Mouse (Mus musculus) C2C12 (cell line): Measurements from ENCODE around the gene Cbs. TPM values are rescaled to one million over a fixed set of nuclear protein-coding genes. Genes with fewer than 3 reads are reported as not detected.

Experiments
- H3K27me3 ChIP-seq: one replicate; pipeline ENCODE4 v1.6.1; 2011; ENCODE audit not compliant: control insufficient read depth, insufficient read depth, insufficient read length
- H3K36me3 ChIP-seq: one replicate; pipeline ENCODE4 v1.6.1; 2011; ENCODE audit not compliant: control insufficient read depth, insufficient read depth
- H3K4me3 ChIP-seq: one replicate; pipeline ENCODE4 v1.5.1; 2011; ENCODE audit warnings: mild to moderate bottlenecking, control low read depth; ENCODE audit not compliant: poor library complexity, insufficient read depth, severe bottlenecking
- H3K79me2 ChIP-seq: one replicate; pipeline ENCODE4 v1.6.1; 2011; ENCODE audit not compliant: control insufficient read depth, insufficient read depth
- H3K79me3 ChIP-seq: one replicate; pipeline ENCODE4 v1.6.1; 2011; ENCODE audit warnings: low read depth, control low read depth
- H3ac ChIP-seq: one replicate; pipeline ENCODE3; 2011; ENCODE audit warnings: low read depth; ENCODE audit not compliant: control insufficient read depth, insufficient read length
- CEBPB ChIP-seq: IDR thresholded peaks from one replicate; pipeline ENCODE4 v1.6.1; 2011; ENCODE audit warnings: low read depth, mild to moderate bottlenecking, control low read depth, moderate library complexity
- CTCF ChIP-seq: IDR thresholded peaks from one replicate; pipeline ENCODE4 v1.5.1; 2011; ENCODE audit not compliant: control insufficient read depth, insufficient read depth, insufficient read length
- FOSL1 ChIP-seq: IDR thresholded peaks from one replicate; pipeline ENCODE4 v1.8.0; 2011; ENCODE audit warnings: mild to moderate bottlenecking, low read length; ENCODE audit not compliant: poor library complexity, insufficient read depth, severe bottlenecking
- MAX ChIP-seq: IDR thresholded peaks from one replicate; pipeline ENCODE4 v1.6.1; 2011; ENCODE audit warnings: mild to moderate bottlenecking, control low read depth
- MYOD1 ChIP-seq: IDR thresholded peaks from one replicate; pipeline ENCODE4 v1.6.1; 2011; ENCODE audit warnings: low read depth; ENCODE audit not compliant: control insufficient read depth, insufficient read length
- MYOG ChIP-seq: IDR thresholded peaks from one replicate; pipeline ENCODE4 v1.6.1; 2011; ENCODE audit not compliant: control insufficient read depth, insufficient read length; ENCODE audit errors: extremely low read depth
- USF1 ChIP-seq: IDR thresholded peaks from one replicate; pipeline ENCODE4 v1.6.1; 2011; ENCODE audit warnings: low read depth, mild to moderate bottlenecking, control low read depth, moderate library complexity
- polyA plus RNA-seq: library from polyadenylated mRNA; unstranded; fragments of >200 nt; fragmentation: generic; extraction: Trizol; gene quantifications from one replicate; pipeline ENCODE4 v1.2.1, GENCODE M21; 2012; ENCODE audit warnings: missing spikeins

Gene Cbs
- polyA plus RNA-seq, 1 experiment = 0.25 TPM

DNA sequence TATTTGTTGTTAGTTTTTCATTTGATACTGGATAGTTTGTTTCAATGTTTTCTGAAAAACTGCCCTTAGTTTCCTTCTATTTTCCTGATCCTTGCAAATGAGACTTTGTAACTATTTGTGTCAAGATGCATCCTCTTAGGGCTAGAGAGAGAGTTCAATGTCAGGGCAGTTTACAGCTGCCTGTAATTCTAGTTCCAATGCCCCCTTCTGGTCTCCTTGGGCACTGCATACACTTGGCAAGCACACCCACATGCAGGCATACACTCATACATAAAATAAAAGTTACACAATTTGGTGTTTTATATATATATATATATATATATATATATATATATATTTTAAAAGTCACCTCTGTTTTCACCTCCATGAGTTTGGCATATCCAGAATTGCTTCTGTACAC is 25.8 kb upstream of the Cbs start:
- TF ChIP-seq MYOG (no peak), MYOD1 (no peak), USF1 (no peak)
- Histone ChIP-seq H3K4me3 (no peak overlapping the region), H3ac (no peak overlapping the region), H3K36me3 (no peaks in the 10 kb centered on the region), H3K79me3 (peaks cover 4% of the 10 kb centered on the region), H3K27me3 (no peaks in the 10 kb centered on the region), H3K79me2 (peaks cover 7% of the 10 kb centered on the region)

DNA sequence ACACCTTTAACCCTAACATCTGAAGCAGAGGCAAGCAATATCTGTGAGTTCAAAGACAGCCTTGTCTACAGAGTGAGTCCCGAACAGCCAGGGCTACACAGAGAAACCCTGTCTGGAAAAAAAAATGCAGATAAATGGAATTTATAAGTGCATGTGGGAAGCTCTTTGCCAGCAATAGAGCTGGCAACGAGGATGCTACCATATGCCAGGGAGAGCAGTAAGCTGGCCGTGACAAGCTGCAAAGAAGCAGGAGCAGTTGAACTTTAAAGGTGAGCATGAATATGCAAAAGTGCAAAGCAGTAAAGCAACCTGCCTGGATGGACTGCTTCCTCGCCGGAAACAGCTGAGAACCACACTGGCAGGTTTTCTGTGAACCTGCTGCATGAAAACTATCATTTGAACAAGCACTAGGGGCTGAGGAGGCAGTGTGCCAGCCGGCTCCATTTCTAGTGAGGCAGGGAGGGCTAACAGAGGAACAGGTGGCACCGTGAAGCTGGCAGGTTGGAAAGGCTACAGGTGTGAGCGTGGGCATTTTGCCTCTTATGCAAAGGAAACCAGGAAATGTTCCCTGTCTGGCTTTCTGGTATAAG is 23.7 kb upstream of the Cbs start:
- TF ChIP-seq MYOG (no peak), CTCF (no peak), MAX (no peak)
- peaks cover 25% of the 10 kb centered on the region for H3K79me3 ChIP-seq

DNA sequence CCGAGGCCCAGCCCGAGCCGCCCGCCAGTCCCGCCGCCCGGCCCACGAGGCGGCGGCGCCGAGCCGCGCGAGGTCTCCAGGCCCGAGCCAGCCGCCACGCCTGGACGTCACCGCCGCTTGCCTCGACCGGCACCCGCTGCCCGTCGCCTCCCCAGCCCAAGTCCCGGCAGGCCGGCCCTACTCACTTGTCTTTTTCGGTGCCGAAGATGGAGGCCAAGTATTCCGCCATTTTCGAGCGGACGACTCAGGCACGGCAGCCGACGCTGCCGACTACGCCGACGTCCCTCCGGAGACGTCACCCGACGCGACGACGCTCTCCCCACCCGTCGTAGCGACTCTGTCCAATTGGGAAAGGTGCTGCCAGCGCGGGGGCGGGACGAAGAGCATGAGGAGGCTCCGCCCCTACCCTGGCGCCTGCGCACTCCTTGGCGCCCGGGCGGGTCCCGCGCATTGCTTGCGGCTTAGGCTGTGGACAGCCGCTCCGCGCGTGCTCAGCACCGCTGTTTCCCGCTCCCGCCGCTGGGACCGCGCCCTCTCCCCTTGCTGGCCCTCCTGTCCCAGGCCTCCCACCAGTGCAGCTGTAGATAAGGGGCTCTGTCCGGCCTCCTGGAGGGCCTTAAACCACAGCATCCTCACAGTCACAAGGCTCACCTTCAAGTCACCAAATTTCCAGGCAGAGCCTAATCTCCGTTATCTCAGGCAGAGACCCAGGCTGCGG is 21.6 kb upstream of the Cbs start, which contains the start of gene U2af1:
Gene U2af1 (minus strand): TSS at position 425 of the 718 bp plus-strand sequence.
- peak within 1 kb of the TSS; percentile 95 for H3K4me3 ChIP-seq
- H3K36me3 ChIP-seq = peaks cover 36% of the 10 kb centered on the region
- no peaks in the 10 kb centered on the region for H3K27me3 ChIP-seq
- peak within 1 kb of the TSS; percentile 100 for H3ac ChIP-seq
- peaks cover 50% of the 10 kb centered on the region for H3K79me2 ChIP-seq
- H3K79me3 ChIP-seq = peaks cover 46% of the 10 kb centered on the region
- TF ChIP-seq CTCF (no peak), MAX (peak; percentile 39)

More for the DNA sequence above, 23.7 kb upstream of the Cbs start:
- Histone ChIP-seq H3K36me3 (peaks cover 16% of the 10 kb centered on the region), H3ac (no peak overlapping the region), H3K79me2 (peaks cover 28% of the 10 kb centered on the region), H3K4me3 (no peak overlapping the region), H3K27me3 (no peaks in the 10 kb centered on the region)

DNA sequence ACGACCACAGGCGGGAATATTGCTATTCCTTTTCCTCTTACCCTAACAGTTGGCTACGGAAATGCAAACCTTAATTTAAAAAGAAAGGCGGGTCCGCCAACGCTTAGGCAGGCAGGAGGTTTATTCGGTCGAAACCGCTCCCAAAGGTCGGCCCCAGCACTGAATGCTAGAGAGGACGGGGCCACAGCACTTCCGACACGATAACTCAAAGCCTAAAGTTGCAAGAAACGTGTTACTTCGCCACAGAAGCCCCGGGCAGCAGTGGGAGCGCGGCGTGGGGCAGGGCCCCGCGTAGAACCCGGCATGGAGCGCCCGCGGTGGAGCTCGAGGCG is 21.1 kb upstream of the Cbs start:
- TF ChIP-seq MYOG (no peak), MYOD1 (no peak), USF1 (no peak), FOSL1 (no peak), MAX (no peak), CTCF (no peak), CEBPB (no peak)
- H3K36me3 ChIP-seq = peaks cover 41% of the 10 kb centered on the region

DNA sequence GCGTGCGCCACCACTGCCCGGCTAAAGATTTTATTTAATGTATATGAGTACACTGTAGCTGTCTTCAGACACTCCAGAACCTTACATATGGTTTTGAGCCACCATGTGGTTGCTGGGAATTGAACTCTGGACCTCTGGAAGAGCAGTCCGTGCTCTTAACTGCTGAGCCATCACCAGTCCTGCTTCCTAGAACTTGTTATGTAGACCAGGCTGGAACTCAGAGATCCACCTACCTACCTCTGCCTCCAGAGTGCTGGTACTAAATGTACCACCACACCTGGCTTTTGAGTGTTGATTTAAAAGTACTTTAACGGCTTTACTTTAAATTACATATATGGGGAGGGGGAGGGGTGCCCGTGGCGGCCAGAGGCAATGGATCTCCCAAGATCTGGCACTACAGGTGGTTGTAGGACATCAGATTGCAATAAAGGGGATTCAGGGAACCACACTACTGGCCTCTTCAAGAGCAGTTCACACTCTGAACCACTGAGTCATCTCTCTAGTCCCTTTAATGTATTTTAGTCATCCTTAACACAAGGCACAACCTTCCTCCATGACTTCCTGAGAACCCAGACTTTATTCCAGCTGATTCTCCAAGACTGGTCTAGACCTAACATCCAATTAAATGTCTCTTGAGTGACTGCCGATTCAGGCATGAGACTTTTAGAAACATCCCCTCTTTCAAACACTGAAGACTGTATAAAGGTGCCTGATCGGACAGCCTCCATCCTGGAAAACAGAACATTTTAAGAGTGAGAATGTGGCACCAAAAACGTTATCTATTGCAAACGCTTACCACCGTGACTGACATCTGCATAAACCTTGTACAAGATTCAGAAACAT is 20.3 kb upstream of the Cbs start:
- peaks cover 49% of the 10 kb centered on the region for H3K36me3 ChIP-seq
- peaks cover 59% of the 10 kb centered on the region for H3K79me3 ChIP-seq
- H3K27me3 ChIP-seq = no peaks in the 10 kb centered on the region
- peaks cover 62% of the 10 kb centered on the region for H3K79me2 ChIP-seq
- peak overlapping the region; percentile 95 for H3K4me3 ChIP-seq
- TF ChIP-seq MYOD1 (no peak), CTCF (no peak), CEBPB (no peak), USF1 (no peak), FOSL1 (no peak), MAX (no peak), MYOG (no peak)
- H3ac ChIP-seq = peak overlapping the region; percentile 100

More for the DNA sequence above, 21.1 kb upstream of the Cbs start:
- Histone ChIP-seq H3K4me3 (peak overlapping the region; percentile 95), H3ac (peak overlapping the region; percentile 100), H3K79me3 (peaks cover 52% of the 10 kb centered on the region), H3K27me3 (no peaks in the 10 kb centered on the region), H3K79me2 (peaks cover 55% of the 10 kb centered on the region)

DNA sequence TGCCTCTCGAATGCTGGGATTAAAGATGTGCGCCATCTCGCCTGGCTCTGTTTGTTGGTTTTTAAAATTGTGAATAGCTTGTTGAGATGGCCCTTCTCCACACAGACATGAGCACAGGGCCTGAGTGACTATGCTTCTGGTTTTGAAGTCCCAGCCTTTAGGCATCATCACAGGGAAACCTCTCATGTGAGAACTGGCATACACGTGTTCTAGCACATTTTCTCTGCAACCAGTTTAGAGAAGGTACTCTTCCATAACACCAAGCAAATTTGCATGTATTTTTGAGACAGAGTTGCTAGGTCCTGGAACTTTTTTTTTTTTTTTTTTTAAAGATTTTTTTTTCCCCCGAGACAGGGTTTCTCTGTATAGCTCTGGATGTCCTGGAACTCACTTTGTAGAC is 19.6 kb upstream of the Cbs start:
- H3K79me3 ChIP-seq = peaks cover 66% of the 10 kb centered on the region
- H3K4me3 ChIP-seq = no peak overlapping the region
- peaks cover 55% of the 10 kb centered on the region for H3K36me3 ChIP-seq
- TF ChIP-seq CEBPB (no peak), USF1 (no peak), CTCF (no peak), FOSL1 (no peak), MYOD1 (no peak), MYOG (no peak), MAX (no peak)
- H3K27me3 ChIP-seq = no peaks in the 10 kb centered on the region
- no peak overlapping the region for H3ac ChIP-seq
- H3K79me2 ChIP-seq = peaks cover 69% of the 10 kb centered on the region
